Mouse (Mus musculus) embryonic facial prominence, embryonic 15.5 days (tissue): ENCODE data around the gene H2-Ob. TPM values are rescaled to one million over a fixed set of nuclear protein-coding genes. Genes with fewer than 3 reads are reported as not detected.

Experiments used
- ATAC-seq: fragments of 200-750 bp; cut with Nextera tagmentation; 2 replicates; pipeline ENCODE4 v1.8.0; 2017; ENCODE audit warnings: low read depth, moderate TSS enrichment; ENCODE audit not compliant: insufficient number of reproducible peaks, low FRiP score, low TSS enrichment
- H3K27ac ChIP-seq: fragments of 300-500 bp; sonication (generic); replicated peaks from 2 replicates; pipeline ENCODE4 v1.5.1; 2015; ENCODE audit warnings: mild to moderate bottlenecking, inconsistent platforms
- H3K27me3 ChIP-seq: fragments of 300-500 bp; sonication (generic); 2 replicates; pipeline ENCODE4 v1.6.1; 2015; ENCODE audit warnings: inconsistent platforms
- H3K36me3 ChIP-seq: fragments of 300-500 bp; sonication (generic); 2 replicates; pipeline ENCODE4 v1.6.1; 2015; ENCODE audit warnings: mild to moderate bottlenecking, inconsistent platforms
- H3K4me1 ChIP-seq: fragments of 300-500 bp; sonication (generic); 2 replicates; pipeline ENCODE4 v1.6.1; 2015; ENCODE audit warnings: inconsistent platforms
- H3K4me2 ChIP-seq: fragments of 300-500 bp; sonication (generic); replicated peaks from 2 replicates; pipeline ENCODE4 v1.6.1; 2015; ENCODE audit warnings: mild to moderate bottlenecking, inconsistent platforms
- H3K4me3 ChIP-seq: fragments of 300-500 bp; sonication (generic); replicated peaks from 2 replicates; pipeline ENCODE4 v1.5.1; 2015; ENCODE audit warnings: mild to moderate bottlenecking, inconsistent platforms
- H3K9ac ChIP-seq: fragments of 300-500 bp; sonication (generic); 2 replicates; pipeline ENCODE4 v1.6.1; 2015; ENCODE audit warnings: inconsistent platforms
- H3K9me3 ChIP-seq: fragments of 300-500 bp; sonication (generic); replicated peaks from 2 replicates; pipeline ENCODE4 v1.6.1; 2016; ENCODE audit warnings: inconsistent platforms
- WGBS: fragments of 180-500 bp; shearing (Covaris S2); methylation state at CpG from one replicate; pipeline ENCODE4 v1.1.7; 2015; 5-methylcytosine and 5-hydroxymethylcytosine counted together
- polyA plus RNA-seq: library from polyadenylated mRNA; unstranded; fragments of >200 nt; fragmentation: Nextera tagmentation; extraction: Ambion mirVana; gene quantifications from 2 replicates; pipeline ENCODE4 v1.2.1, GENCODE M21; 2015

H2-Ob gene
- polyA plus RNA-seq, 1 experiment from 2014 or later = 0.43 TPM

GRCm38 (mm10) chr17:34300071-34300470 lies 61.4 kb downstream of the H2-Ob start:
- WGBS = 85% methylated on average over 8 of the region's 8 CpGs
- Histone ChIP-seq H3K4me1 (0 out of 2 replicates have a peak, but pooled peaks cover 5% of the 10 kb centered on the region), H3K27ac (no peak overlapping the region), H3K27me3 (no peaks in the 10 kb centered on the region), H3K4me2 (no peak overlapping the region), H3K4me3 (no peak overlapping the region), H3K9ac (no peak overlapping the region), H3K36me3 (no peaks in the 10 kb centered on the region), H3K9me3 (no peaks in the 10 kb centered on the region)
- no peak for ATAC-seq

- H3K27me3 ChIP-seq = no peaks in the 10 kb centered on the region
- no peaks in the 10 kb centered on the region for H3K9me3 ChIP-seq
- H3K4me2 ChIP-seq = no peak overlapping the region
- no peak overlapping the region for H3K4me3 ChIP-seq
- H3K9ac ChIP-seq = no peak overlapping the region
- no peak for ATAC-seq
- no peak overlapping the region for H3K27ac ChIP-seq
- 0 out of 2 replicates have a peak, but pooled peaks cover 4% of the 10 kb centered on the region for H3K4me1 ChIP-seq
- WGBS = 72% methylated on average over 23 of the region's 23 CpGs
- no peaks in the 10 kb centered on the region for H3K36me3 ChIP-seq
These were observed 62.2 kb downstream of the H2-Ob start for GRCm38 (mm10) chr17:34300691-34301566.

DNA sequence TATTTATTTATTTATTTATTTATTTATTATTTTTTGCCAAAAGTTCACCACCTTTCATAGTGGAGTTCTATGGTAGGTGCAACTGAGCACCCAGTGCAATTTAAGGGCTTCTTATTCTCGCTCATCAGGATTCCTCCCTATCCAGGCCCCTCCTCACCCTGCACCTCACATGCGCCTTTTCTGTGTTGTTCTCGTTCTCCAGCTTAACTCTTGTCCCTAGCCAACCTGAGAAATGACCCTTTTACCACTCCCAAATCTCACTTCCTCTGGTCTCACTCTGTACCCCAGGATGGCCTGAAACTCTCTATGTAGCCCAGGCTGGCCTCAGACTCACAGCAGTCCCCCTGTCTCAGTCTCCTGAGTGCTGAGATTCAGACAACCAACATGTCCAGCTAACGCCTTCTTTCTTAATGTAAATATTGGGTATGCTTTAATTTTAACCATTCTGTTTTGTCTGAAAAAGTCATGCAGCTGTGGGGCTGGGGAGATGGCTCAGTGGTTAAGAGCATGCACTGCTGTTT lies 63.0 kb downstream of the H2-Ob start:
- no peak for ATAC-seq
- Histone ChIP-seq H3K4me3 (no peak overlapping the region), H3K9me3 (no peaks in the 10 kb centered on the region)

DNA sequence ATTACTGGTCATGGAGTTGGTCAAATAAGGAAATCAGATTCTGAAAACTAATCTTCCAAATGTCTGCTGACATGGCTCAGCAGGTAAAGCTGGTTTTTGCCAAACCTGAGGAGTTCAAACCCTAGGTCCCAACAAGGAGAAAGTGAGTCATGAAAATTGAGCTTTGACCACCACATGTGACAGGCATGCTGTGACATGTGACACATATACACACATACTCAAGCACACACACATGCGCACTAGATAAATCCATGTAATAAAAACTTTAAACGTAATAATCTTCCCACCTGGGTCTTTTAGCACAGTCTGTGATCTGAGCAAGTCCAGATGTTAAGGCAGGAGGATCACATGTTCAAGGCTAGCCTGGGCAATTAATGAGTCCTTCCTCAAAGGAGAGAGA lies 65.1 kb downstream of the H2-Ob start:
- no peak overlapping the region for H3K9ac ChIP-seq
- H3K4me3 ChIP-seq = no peak overlapping the region
- no peak overlapping the region for H3K27ac ChIP-seq
- no peaks in the 10 kb centered on the region for H3K4me1 ChIP-seq
- ATAC-seq = no peak
- H3K27me3 ChIP-seq = no peaks in the 10 kb centered on the region
- no peak overlapping the region for H3K4me2 ChIP-seq
- no peaks in the 10 kb centered on the region for H3K36me3 ChIP-seq
- 77% methylated on average over 2 of the region's 2 CpGs for WGBS
- no peaks in the 10 kb centered on the region for H3K9me3 ChIP-seq

More for the DNA sequence above, 63.0 kb downstream of the H2-Ob start:
- H3K4me2 ChIP-seq = no peak overlapping the region
- no peak overlapping the region for H3K9ac ChIP-seq
- no peak overlapping the region for H3K27ac ChIP-seq
- H3K27me3 ChIP-seq = no peaks in the 10 kb centered on the region
- no peaks in the 10 kb centered on the region for H3K36me3 ChIP-seq
- H3K4me1 ChIP-seq = no peaks in the 10 kb centered on the region
- 82% methylated on average over 4 of the region's 4 CpGs for WGBS

Other genes with a start within 250 kb of the H2-Ob start
- 29.0 and 31.1 TPM in 2 replicates for gene H2-K1, start 238.6 kb upstream of the H2-Ob start, polyA plus RNA-seq
- 26.0 and 26.9 TPM in 2 replicates for gene Ring1, start 214.2 kb upstream of the H2-Ob start, polyA plus RNA-seq
- gene H2-Ke6, start 210.8 kb upstream of the H2-Ob start, polyA plus RNA-seq = 54.1 and 57.4 TPM in 2 replicates
- gene Slc39a7, start 207.2 kb upstream of the H2-Ob start, polyA plus RNA-seq = 229 and 234 TPM in 2 replicates
- 53.0 and 54.6 TPM in 2 replicates for gene Rxrb, start 207.1 kb upstream of the H2-Ob start, polyA plus RNA-seq
- 53.2 and 64.3 TPM in 2 replicates for gene Col11a2, start 199.5 kb upstream of the H2-Ob start, polyA plus RNA-seq
- 0.54 and 0.89 TPM in 2 replicates for gene H2-Oa, start 146.6 kb upstream of the H2-Ob start, polyA plus RNA-seq
- gene H2-DMa, start 119.4 kb upstream of the H2-Ob start, polyA plus RNA-seq = 14.0 and 15.3 TPM in 2 replicates
- 118 and 122 TPM in 2 replicates for gene Brd2, start 116.3 kb upstream of the H2-Ob start, polyA plus RNA-seq
- 0.61 and 0.93 TPM in 2 replicates for gene H2-DMb2, start 95.6 kb upstream of the H2-Ob start, polyA plus RNA-seq
- gene H2-DMb1, start 85.8 kb upstream of the H2-Ob start, polyA plus RNA-seq = 3.2 and 3.8 TPM in 2 replicates
- 10.7 and 11.9 TPM in 2 replicates for gene Tap1, start 51.4 kb upstream of the H2-Ob start, polyA plus RNA-seq
- 3.3 and 4.4 TPM in 2 replicates for gene Psmb9, start 51.1 kb upstream of the H2-Ob start, polyA plus RNA-seq
- 10.0 and 11.2 TPM in 2 replicates for gene Psmb8, start 41.2 kb upstream of the H2-Ob start, polyA plus RNA-seq
- 6.4 and 7.5 TPM in 2 replicates for gene Tap2, start 35.4 kb upstream of the H2-Ob start, polyA plus RNA-seq
- gene H2-Ab1, start 18.8 kb downstream of the H2-Ob start, polyA plus RNA-seq = 10.8 and 11.7 TPM in 2 replicates
- 2.7 and 4.6 TPM in 2 replicates for gene H2-Aa, start 48.9 kb downstream of the H2-Ob start, polyA plus RNA-seq
- 3.6 and 5.0 TPM in 2 replicates for gene H2-Eb1, start 67.0 kb downstream of the H2-Ob start, polyA plus RNA-seq
- not detected in 2 replicates for gene H2-Eb2, start 86.8 kb downstream of the H2-Ob start, polyA plus RNA-seq
- gene Btnl2, start 115.9 kb downstream of the H2-Ob start, polyA plus RNA-seq = 0.24 and 0.30 TPM in 2 replicates
- 0.08 TPM in 1 of 2 replicates, not detected in the other for gene Btnl1, start 138.2 kb downstream of the H2-Ob start, polyA plus RNA-seq
- gene BC051142, start 159.9 kb downstream of the H2-Ob start, polyA plus RNA-seq = 0.45 and 0.51 TPM in 2 replicates
- gene Btnl4, start 238.4 kb downstream of the H2-Ob start, polyA plus RNA-seq = not detected in 2 replicates